Mouse (Mus musculus) adrenal gland, postnatal 14 days (tissue): ENCODE results near the gene 4930590J08Rik. TPM values are rescaled to one million over a fixed set of nuclear protein-coding genes. Genes with fewer than 3 reads are reported as not detected.

Experiments
- DNase-seq: peaks from one replicate; pipeline ENCODE4 v3.0.0; 2021; ENCODE audit warnings: mixed read lengths
- total RNA-seq: library from RNA; stranded (reverse); gene quantifications from 2 replicates; pipeline ENCODE4 v1.2.3, GENCODE M21; 2021

4930590J08Rik gene
- total RNA-seq, 1 experiment from 2014 or later, result 1.2 TPM

GRCm38 (mm10) chr6:91963429-91963828, 60.8 kb downstream of the 4930590J08Rik start:
- no peak for DNase-seq

- no peak for DNase-seq
Observed at GRCm38 (mm10) chr6:91965060-91965459, 62.5 kb downstream of the 4930590J08Rik start.

- DNase-seq, result no peak
Observed at GRCm38 (mm10) chr6:91966006-91966405, 63.4 kb downstream of the 4930590J08Rik start.

- peak; percentile 75 for DNase-seq
Observed at GRCm38 (mm10) chr6:91972201-91972646, 69.6 kb downstream of the 4930590J08Rik start.

GRCm38 (mm10) chr6:91973972-91974371, 71.4 kb downstream of the 4930590J08Rik start:
- DNase-seq, result no peak

GRCm38 (mm10) chr6:91978371-91979300, 76.0 kb downstream of the 4930590J08Rik start, which contains the start of gene Fgd5:
Gene Fgd5 (plus strand): TSS chr6:91978878.
- peak; percentile 58 for DNase-seq

- DNase-seq, result no peak
Observed at GRCm38 (mm10) chr6:91979301-91979996, 76.8 kb downstream of the 4930590J08Rik start.

GRCm38 (mm10) chr6:91980011-91980410, 77.4 kb downstream of the 4930590J08Rik start:
- no peak for DNase-seq

GRCm38 (mm10) chr6:91990101-91990500, 87.5 kb downstream of the 4930590J08Rik start:
- no peak for DNase-seq

GRCm38 (mm10) chr6:91992823-91993222, 90.2 kb downstream of the 4930590J08Rik start:
- no peak for DNase-seq

- DNase-seq, result no peak
Observed at GRCm38 (mm10) chr6:91993795-91994505, 91.3 kb downstream of the 4930590J08Rik start.

GRCm38 (mm10) chr6:91996072-91996471, 93.5 kb downstream of the 4930590J08Rik start:
- DNase-seq, result no peak

Other genes starting within 250 kb of the 4930590J08Rik start
- 259 and 278 TPM in 2 replicates for gene Slc6a6, start 218.8 kb upstream of the 4930590J08Rik start, total RNA-seq
- 1.7 and 1.9 TPM in 2 replicates for gene Grip2, start 75.6 kb upstream of the 4930590J08Rik start, total RNA-seq
- gene Ccdc174, start 24.8 kb upstream of the 4930590J08Rik start, total RNA-seq, result 29.1 and 34.7 TPM in 2 replicates
- gene Fgd5, start 76.1 kb downstream of the 4930590J08Rik start, total RNA-seq, result 21.2 and 24.7 TPM in 2 replicates
- 35.9 and 42.7 TPM in 2 replicates for gene Nr2c2, start 188.6 kb downstream of the 4930590J08Rik start, total RNA-seq